Mouse (Mus musculus) left cerebral cortex, postnatal 14 days (tissue): ENCODE data around the gene Sf3b3. TPM values are rescaled to one million over a fixed set of nuclear protein-coding genes. Genes with fewer than 3 reads are reported as not detected.
"Not testable (repeated sequence)": the region's sequence is repeated elsewhere in the genome, so short reads cannot be mapped to it uniquely, and the experiment has no call there.

Experiments
- DNase-seq, 2 experiments: peaks; one replicate each; pipeline ENCODE4 v3.0.0; 2021 to 2022; ENCODE audit warnings: low spot score in 2 of 2, mixed read lengths in 1 of 2
- intact Hi-C: fragments of 180-260 bp; cut with DNase I; formaldehyde crosslinking; loops from one replicate; pipeline ENCODE4 v1.15.1; 2025
- total RNA-seq, 2 experiments: library from RNA; stranded (reverse); gene quantifications; 2 replicates each; pipeline ENCODE4 v1.2.3; 2021

Sf3b3 gene
- total RNA-seq, 2 experiments from 2014 or later = 53.9 to 54.6 TPM

DNA sequence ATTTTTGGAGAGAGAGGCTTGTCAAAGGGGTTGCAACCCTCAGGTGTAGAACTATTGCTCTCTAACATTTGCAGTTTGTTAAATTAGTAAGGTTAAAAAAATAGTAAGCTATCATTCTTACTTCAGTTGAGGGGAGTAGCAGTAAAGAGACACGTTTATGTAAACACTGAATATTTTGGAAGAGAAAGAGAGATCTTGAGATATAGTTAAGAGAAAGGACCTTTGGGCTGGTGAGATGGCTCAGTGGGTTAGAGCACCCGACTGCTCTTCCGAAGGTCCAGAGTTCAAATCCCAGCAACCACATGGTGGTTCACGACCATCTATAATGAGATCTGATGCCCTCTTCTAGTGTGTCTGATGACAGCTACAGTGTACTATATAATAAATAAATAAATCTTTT lies 9.5 kb upstream of the Sf3b3 start:
- intact Hi-C loops, DNase-seq: not testable (repeated sequence)

DNA sequence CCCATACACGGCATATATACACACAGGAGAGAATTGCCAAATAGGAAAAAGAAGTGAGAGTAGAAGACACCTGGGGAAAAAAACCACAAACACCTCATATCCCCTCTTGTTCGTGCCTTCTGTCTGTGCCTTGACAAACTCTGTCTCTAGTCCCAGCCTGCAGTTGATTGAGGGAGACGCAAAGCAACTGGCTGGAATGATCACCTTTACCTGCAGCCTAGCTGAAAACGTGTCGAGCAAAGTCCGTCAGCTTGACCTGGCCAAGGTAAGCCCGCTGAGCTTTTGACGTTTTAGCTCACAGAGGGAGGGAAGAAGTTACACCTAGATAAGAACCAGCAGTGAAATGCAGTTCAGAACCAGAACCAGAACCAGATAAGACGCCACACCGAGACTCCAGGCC lies 4.6 kb upstream of the Sf3b3 start:
- DNase-seq = no peak
- intact Hi-C loops = no loop called here

DNA sequence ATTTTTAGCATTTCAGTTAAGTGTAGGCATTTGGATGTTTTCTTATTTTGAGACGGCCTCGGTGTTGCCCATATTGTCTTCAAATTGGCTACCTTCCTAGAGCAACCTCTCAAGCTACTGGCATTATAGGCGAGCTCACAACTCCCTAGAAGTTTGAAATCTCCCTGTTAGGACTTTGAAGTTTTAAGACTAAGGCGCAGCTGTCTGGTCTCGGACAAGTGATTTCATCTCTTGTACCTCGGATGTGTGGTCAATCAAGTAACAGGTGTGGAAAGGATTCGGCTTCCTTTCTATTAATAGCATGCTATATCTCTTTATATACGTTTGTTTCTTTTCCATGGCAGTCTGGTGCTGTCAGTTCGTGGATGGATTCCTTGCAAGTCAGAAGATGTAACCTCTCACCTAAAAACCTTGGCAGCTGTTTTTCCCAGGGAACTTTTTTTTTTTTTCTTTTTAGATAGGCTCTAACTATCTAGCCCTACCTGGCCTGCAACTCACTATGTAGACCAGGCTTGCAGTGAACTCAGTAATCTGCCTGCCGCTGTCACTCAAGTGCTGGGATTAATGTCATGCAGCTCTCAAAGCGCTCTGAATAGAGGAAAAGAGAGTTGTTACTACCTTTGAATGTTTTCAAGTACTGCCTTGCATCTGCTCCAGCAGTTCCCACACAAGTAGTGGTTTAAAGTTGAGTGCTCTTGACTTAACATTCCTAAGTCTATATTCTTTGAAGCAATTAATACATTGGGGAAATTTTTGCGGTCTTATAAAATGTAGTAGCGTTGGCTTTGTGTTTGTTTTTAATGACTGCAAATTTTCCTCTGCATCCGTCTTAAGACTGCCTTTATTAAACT lies 1.3 kb upstream of the Sf3b3 start:
- DNase-seq = no peak
- intact Hi-C loops = no loop called here

DNA sequence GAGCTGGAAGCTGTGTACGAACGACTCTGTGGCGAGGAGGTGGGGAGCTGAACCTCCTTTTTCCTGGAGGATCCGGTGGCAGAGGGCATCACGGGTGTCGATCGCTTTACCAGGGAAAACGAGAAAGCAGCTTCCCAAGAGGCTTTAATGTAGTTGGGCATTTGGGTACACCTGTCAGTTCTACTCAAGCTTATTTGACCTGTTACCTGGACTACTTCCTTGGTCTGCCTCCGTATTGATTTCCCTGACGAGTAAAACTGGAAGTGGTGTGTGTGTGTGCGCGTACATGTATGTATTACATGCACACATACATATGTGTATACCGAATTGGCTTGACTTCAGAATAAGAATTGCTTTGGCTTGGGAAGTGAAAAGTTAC lies 573 bp upstream of the Sf3b3 start:
- no peak for DNase-seq
- intact Hi-C loops = no loop called here

DNA sequence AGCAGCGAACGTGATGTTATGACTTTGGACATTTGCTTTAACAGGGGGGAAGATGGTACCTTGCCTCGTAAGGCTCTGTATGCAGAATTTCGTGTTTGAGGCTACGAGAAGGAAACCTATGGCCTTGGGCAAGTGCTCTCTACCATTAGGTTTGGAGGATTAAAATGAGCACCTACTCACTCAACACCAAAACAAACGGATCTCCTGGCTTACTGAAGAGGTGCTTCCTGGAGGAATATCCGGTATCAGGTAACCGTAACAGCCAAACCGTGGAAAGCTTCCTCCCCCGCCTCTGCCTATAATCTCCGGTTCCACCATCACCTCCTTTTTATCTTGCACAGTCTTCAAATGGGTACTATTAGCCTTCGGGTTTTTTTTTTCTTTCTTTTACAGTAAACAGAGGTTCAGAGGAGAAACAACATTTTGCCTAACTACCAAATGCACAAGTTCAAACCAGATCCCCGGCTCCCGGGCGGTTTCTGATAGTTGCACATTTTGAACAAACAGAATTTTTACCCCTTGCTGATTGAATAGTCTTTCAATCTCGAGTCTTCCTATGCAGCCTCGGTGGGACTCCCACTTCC lies 674 bp downstream of the Sf3b3 start:
- no peak for DNase-seq
- intact Hi-C loops = no loop called here

DNA sequence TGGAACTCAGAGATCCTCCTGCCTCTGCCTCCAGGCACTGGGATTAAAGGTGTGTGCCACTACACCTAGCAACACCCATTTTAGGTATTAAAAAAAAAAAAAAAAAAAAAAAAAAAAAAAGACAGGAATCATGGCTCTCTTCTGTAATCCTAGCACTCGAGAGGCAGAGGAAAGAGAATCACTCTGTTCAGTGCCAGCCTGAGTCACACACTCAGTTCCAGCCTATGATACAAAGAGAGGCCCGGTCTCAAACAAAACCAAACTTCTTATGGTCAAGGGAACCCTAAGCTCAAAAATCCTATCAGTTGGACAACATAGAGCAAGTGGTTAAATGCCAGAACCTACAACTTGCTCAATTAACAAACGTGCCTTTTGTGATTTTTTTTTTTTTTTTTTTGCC lies 1.6 kb downstream of the Sf3b3 start:
- DNase-seq = no peak
- intact Hi-C loops = loop anchor here (5.0 kb wide), 1 partner anchor 93 kb away; no protein-coding TSS in a partner anchor

DNA sequence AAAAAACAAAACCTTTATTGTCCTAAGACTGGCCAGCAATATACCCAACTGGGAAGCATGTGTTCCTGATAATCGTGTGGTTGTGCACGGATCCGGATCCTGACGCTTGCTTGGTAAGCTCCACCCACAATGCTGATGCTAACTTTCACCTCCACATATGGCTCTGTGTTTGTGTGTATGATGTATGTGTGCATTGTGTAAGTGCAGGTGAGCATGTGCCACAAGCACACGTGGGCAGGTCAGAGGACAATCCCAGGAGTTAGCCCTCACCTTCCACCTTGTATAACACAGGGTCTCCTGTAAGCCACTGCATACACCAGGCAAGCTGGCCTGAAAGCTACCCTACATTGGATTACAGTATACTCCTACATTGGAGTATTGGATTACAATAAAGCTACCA lies 3.4 kb downstream of the Sf3b3 start:
- DNase-seq = no peak
- intact Hi-C loops = loop anchor here (5.0 kb wide), 1 partner anchor 91 kb away; no protein-coding TSS in a partner anchor

DNA sequence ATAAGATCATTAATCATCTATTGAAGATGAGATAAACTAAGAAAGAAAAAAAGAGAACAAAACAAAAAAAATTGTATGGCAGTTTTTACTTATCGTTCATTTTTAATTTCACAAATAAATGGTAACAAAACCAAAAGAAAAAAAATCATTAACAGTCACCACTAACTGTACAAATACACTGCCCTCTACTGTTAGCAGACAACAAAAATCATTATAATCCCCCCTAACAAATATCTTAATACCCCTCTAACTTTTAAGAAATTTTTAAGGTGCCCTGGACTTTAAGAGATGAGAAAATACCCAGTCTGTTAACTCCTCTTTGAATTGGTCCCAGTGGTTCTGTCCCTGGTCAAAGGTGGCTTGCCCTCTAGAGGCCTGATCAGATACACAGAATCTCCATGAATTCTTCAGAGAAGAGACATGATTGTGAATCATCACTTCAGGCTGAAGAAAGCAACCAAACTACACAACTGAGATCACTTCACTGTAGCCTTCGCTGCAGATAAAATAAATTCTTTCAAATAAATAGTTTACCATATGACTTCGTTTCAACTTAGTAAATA lies 4.5 kb downstream of the Sf3b3 start:
- intact Hi-C loops = loop anchor here (5.0 kb wide), 1 partner anchor 90 kb away; no protein-coding TSS in a partner anchor
- DNase-seq = no peak

DNA sequence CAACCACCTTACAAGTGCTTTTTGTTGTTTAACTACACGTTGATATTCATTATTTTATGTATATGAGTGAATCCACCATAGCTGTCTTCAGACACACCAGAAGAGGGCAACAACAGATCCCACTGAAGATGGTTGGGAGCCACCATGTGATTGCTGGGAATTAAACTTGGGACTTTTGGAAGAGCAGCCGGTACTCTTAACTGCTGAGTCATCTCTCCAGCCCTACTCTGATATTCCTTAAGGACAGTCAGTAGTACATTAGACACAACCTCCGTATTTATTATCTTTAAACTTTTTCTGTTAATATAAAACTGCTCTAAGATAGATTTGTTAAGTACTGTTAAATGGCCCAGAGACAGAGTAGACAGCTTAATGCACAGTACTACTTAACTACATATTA lies 14.6 kb downstream of the Sf3b3 start:
- intact Hi-C loops = no loop called here
- no peak for DNase-seq

DNA sequence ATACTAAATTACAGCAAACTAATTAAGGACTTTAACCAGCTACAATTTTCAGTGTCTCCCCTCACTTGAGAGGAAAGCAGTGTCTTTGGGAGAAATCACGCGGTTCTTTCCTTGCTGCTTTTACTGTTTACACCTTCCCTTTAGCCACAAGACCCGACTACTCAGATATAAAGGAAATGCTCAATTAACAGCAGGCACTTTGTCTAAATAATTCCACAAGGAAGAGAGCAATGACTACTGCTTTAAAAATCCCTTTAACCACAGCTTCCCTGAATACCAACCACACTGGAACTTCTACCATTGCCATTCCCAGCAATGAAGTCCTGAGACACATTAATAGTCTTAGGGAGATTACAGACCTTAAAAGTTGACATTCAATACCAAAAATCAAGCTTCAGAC lies 18.1 kb downstream of the Sf3b3 start:
- DNase-seq = no peak
- intact Hi-C loops = no loop called here

DNA sequence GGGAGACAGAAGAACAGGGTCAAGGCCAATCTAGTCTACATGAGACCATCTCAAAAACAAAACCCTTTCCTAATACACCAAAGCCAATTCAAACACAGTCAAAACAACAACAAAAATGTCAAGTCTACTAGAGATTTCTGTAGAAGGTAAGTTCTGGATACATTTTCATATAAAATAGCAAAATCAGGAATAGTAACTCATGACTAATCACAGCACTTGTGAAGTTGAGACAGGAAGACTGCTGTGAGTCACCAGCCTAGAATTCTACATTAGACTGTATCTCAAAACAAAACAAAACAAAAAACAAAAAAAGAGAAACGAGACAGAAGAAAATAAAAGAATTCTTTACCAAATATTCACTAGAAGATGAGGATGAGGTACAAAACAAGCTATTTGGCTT lies 21.7 kb downstream of the Sf3b3 start:
- intact Hi-C loops = no loop called here
- no peak for DNase-seq

DNA sequence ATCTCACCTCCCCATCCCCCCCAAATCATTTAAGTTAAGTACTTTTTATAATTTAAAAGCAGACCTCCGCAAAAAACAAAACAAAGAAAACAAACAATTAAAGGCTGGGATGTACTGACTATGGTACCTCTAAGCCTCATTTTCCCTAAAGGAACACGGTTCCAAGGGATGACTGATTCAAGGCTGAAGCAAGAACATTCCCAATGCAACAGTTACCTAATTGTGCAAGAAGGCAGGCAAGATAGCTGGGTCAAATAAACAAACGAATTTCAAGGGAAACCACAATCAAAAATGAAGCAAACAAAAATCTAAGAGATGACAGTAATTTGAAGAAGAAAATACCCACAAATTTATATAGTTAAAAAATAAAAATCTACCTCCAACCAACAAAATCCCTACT lies 24.6 kb downstream of the Sf3b3 start:
- DNase-seq = no peak
- intact Hi-C loops = no loop called here

DNA sequence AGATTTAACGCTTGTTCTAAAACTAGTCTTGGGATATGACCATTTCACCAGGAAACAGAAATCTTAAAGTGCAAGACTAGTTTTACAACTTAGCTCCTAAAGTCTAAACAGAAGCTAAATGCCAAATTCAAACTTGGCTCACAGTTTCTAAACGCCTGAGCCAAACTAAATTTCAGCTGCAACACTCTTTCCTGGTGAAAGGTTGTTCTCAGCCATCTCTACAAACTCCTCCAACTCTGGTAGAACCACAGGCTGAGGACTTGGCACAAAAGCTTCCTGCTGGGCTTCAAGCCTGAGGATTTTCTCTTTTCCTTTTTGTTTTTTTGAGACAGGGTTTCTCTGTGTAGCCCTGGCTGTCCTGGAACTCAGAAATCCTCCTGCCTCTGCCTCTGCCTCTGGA lies 26.3 kb downstream of the Sf3b3 start:
- DNase-seq = no peak
- intact Hi-C loops = no loop called here

DNA sequence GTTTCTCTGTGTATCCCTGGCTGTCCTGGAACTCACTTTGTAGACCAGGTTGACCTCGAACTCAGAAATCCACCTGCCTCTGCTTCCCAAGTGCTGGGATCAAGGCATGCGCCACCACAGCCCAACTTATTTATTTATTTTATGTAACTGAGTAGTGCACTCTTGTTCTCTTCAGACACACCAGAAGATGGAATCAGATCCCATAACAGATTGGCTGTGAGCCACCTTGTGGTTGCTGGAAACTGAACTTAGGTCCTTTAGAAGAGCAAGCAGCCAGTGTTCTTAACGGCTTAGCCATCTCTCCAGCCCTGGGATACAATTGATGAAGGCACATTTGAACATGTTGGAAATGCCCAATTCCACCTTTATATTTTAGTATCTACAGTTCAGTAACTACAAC lies 28.0 kb downstream of the Sf3b3 start:
- intact Hi-C loops = no loop called here

DNA sequence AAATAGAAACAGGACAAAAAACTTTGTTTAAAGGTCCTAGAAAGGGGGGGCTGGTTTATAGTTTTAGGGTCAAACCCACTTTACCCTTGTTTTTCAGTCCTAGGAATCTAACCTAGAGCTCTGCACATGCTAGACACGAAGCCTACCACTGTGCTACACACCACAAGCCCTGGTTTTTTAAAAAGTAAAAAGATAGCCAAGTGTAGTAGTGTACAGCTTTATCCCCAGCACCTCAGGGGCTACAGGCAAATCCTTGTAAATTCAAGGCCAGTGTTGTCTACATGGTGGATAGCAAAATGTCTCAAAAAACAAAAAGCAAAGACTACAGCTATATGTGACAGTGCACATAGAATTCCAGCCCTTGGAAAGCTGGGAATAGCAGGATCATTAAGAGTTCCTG lies 29.6 kb downstream of the Sf3b3 start:
- DNase-seq = no peak
- intact Hi-C loops = no loop called here

More for the DNA sequence above, 28.0 kb downstream of the Sf3b3 start:
- no peak for DNase-seq

DNA sequence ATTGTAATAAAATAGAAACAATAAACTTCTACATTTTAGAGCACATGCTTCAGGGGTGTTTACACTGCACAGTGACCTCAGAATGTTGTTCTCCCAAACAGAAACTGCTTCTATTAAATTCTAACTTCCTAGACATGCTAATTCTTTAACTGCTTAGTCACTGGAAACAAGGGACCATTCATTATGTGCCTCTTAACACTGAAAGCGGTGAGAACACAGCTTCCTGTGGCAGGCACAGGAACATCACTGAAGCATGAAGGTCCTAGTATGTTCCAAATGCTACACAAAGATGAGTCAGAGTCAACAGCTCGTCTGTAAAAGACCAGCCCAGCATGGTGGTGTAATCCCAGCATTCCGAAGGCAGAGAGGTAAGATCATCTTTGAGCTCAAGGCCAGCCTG lies 31.3 kb downstream of the Sf3b3 start:
- intact Hi-C loops = no loop called here
- no peak for DNase-seq

DNA sequence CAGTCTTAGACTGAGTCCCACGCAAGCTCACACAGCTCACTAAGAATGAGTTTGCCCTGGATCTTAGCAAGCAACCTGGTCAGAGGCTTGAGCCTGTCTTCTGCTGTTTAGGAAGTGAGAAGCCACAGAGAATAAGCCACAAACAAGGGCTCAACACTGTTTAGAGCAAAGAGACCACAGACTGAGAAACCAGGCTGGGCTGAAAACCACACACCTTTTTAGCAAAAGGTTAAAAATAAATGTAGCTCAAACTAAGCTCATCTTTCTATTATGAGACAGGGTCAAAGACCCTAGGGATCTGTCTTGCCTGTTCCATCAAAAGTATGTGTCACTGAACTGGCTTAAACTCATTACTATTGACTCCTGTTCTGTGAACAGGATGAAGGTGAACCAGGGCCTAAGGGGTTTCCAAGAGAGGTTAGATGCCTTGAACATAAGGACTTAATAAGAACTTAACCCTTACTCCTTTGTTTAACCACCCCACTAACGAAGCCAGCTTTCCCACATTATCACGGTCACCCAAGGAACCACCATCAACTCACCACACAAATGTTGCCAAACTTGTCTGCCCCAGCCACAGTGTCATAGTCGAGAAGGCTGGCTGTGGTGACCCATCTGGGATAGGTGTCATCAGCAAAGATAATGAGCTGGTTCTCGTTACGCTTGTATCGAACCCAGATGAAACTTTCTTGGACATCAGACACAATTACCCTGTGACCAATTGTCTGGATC lies 33.3 kb downstream of the Sf3b3 start:
- intact Hi-C loops = no loop called here
- no peak for DNase-seq

DNA sequence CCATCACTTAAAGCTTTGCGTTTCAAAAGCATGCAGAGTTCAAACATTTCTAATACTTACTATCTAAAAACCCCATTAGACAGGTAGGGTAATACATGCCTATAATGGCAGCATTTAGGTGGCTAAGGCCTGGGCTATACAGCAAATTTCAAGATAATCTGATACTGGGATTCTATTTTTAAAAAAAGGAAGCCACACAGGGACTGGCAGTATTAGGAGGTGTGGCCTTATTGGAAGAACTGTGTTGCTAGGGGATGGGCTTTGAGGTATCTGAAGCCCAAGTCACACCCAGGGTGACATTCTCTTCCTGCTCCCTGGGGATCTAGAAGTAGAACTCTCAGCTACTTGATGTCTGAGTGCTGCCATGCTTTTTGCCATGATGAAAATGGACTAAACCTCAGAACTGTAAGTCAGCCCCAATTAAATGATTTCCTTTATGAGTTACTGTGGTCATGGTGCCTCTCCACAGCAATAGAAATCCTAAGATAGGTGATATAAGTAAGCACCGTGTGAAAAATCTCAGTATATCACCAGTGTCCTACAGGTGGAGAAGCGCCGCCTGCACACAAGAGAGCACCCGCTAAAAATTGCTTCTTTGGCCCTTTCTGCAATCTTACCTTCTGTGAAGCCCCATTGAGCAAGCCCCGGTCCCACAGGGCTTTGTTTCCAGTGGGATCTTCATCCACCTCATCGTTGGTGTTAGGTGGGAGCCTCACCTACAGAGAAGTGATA lies 34.1 kb downstream of the Sf3b3 start:
- no peak for DNase-seq

DNA sequence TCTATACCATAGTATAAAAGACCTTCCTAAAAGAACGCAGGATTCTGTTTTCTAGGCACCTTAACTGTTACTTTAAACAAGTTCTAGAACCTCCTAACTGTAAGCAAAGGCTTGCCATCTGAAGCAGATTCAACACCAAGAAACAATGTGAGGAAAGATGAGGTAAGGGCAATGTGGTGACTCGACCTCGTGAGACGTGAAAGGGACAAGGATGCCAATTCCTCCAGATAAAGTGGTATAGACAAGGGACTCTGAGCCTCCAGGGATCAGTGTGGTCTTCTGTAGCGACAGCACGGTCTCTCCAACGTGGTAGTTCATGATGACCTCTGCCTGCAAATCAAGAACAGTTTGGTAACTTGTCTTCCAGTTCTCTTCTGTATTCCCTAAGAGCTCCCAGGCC lies 34.8 kb downstream of the Sf3b3 start:
- DNase-seq = no peak
- intact Hi-C loops = no loop called here

More for the DNA sequence above, 34.1 kb downstream of the Sf3b3 start:
- intact Hi-C loops = no loop called here

DNA sequence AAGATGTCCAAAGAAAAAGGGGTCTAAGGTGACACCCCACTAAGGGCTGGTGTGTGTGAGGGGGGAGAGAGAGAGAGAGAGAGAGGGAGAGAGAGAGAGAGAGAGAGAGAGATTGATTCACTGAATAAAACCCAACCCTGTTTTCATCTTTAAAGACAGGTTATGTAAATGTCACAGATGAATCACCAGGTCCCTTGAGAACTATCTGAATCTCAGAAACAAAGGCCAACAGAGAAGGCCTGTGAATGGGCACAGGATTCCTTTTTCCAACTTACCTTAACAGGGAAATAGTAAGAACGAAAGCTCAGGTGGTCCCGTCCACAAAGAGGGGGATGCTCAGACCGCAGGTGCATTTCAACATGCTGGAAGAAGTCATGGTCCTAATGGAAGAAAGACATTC lies 35.5 kb downstream of the Sf3b3 start:
- DNase-seq = no peak
- intact Hi-C loops = no loop called here
